Mouse (Mus musculus): Measurements from ENCODE around the gene Rere.

Rere gene

DNA sequence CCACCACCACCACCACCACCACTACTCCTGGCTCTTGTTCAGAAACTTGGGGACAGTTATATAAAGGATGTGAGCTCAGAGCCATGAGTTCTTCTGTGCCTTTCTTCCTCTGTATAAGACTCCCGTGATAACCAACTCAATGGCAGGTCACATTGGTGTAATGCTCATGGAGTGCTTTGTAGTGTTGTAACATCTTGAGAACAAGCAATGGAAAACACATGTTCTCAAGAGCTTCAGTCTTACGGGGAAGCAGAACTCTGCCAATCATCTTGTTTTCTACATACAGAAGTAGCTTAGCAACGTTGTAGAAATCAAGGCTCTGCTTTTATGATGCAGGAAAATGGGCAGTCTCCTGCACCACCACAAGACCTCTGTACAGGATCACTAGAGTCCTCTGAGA lies 107.1 kb downstream of the Rere start:
- no peak for DNase-seq (ENCODE audit: low read depth, low spot score)
- no peaks in the 10 kb centered on the region for H3K36me3 ChIP-seq (ENCODE audit: control insufficient read depth, insufficient read depth, low read length, poor library complexity, severe bottlenecking)
- H3K27me3 ChIP-seq (ENCODE audit: control insufficient read depth, insufficient read depth, low read length, poor library complexity, severe bottlenecking): no peaks in the 10 kb centered on the region

DNA sequence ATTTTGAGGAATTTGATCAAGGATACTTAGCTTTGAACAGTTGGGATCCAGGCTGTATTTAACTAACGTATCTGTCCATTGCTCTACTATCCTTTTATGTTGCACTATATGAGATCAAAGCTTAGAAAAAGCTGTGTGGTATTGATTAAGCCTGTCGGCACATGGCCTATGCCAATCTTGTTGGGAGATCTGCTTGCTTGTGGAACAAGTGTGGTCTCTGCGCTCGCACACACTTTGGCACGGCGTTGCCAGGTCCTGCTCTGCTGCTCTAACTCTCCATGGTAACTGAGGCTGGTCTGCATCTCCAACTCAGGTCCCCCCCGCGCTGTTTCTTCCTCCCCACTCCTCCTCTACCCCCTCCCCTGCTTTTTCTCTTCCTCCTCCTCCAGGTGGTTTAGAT lies 112.2 kb downstream of the Rere start:
- Histone ChIP-seq H3K27me3 (ENCODE audit: control insufficient read depth, insufficient read depth, low read length, poor library complexity, severe bottlenecking) (no peaks in the 10 kb centered on the region), H3K36me3 (ENCODE audit: control insufficient read depth, insufficient read depth, low read length, poor library complexity, severe bottlenecking) (no peaks in the 10 kb centered on the region)
- no peak for DNase-seq (ENCODE audit: low read depth, low spot score)

DNA sequence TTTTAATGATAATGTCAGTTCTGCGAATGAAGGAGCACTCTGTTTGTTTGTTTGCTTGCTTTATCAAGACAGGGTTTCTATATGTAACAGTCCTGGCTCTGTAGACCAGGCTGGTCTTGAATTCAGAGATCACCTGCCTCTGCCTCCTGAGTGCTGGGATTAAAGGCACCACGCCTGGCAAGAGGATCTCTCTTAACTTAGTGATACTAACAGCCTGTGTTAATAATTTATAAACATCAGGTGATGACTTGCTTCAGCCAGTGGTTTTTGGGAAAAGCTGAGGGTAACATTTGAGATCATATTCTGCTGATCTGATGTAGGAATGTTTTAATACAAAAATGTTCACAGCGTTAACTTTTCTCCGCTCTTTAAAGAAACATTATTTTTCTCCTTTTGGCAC lies 112.6 kb downstream of the Rere start:
- no peak for DNase-seq (ENCODE audit: low read depth, low spot score)
- Histone ChIP-seq H3K36me3 (ENCODE audit: control insufficient read depth, insufficient read depth, low read length, poor library complexity, severe bottlenecking) (no peaks in the 10 kb centered on the region), H3K27me3 (ENCODE audit: control insufficient read depth, insufficient read depth, low read length, poor library complexity, severe bottlenecking) (no peaks in the 10 kb centered on the region)

DNA sequence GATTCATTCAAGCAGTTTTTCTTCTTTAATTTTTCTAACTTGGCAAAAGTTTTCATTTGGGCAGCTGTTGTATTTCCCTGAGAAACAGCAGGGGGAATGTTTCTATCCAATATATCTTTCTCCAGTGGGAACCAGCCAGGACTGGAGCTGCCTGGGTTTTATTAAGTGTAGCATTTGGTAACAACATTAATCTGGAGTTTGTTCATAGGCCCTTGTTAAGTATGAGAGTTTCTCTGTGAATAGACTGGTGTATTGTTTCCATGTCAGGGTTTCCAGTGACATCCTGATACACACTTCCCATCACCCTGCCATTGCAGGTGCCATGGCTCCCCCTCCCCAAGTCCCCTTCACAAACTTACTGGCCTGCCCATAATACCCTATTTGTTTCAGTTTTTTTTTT lies 114.9 kb downstream of the Rere start:
- Histone ChIP-seq H3K27me3 (ENCODE audit: control insufficient read depth, insufficient read depth, low read length, poor library complexity, severe bottlenecking) (no peaks in the 10 kb centered on the region), H3K36me3 (ENCODE audit: control insufficient read depth, insufficient read depth, low read length, poor library complexity, severe bottlenecking) (no peaks in the 10 kb centered on the region)
- DNase-seq (ENCODE audit: low read depth, low spot score): no peak

DNA sequence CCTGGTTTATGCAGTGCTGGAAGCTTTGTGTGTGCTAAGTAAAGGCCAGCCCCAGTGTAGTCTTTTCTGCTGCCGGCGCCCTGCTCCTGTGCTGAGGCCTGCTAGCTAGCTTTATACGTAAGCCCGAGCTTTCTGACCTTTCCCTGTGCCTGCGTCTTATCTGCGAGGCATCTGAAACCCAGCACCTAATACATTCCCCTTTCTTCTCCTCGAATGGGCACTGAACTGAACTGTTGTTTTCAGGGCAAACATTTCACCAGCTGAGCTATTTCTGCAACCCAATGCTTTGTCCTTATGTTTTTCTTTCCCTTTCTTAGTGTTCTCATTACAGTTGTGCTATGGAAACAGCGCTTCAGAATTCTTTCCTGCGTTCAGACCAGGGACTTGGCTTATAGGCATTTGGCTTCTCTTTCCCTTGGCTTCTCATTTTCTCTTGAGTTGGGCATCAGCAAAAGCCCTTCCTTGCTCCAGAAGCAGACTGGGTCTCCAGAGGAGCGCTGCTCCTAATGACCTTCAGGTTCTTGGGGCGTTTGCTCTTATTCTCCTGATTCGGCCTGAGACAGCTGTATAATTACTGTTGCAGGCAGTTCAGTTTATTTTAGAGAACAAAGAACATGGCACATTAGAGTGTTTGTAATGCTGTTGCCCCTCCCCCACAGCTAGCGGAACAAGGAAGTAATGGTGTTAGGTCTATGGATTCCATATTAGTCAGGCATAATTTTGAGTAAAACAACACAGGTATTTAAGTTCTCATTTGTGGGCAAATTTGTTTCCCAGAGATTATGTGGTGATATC lies 115.6 kb downstream of the Rere start:
- peak; percentile 52 for DNase-seq (ENCODE audit: low read depth, low spot score)
- no peaks in the 10 kb centered on the region for H3K36me3 ChIP-seq (ENCODE audit: control insufficient read depth, insufficient read depth, low read length, poor library complexity, severe bottlenecking)

DNA sequence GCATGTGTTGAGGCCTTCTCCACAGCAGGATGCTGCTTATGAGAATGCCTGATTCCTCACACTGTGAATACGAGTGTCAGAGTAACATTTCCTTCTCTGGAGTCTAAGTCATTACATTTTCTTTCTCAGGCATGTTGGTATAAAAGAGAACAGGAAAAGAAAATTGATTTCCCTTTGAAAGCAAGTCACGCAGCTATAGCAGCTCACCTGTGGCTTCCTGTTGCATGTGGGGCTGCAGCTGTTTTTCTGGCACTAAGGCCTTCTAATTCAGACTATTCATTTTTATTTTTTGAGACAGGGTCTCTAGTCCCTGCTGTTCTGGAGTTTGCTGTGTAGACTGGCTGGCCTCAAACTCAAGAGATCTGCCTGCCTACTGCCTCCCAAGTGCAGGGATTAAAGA lies 117.6 kb downstream of the Rere start:
- H3K36me3 ChIP-seq (ENCODE audit: control insufficient read depth, insufficient read depth, low read length, poor library complexity, severe bottlenecking): no peaks in the 10 kb centered on the region
- H3K27me3 ChIP-seq (ENCODE audit: control insufficient read depth, insufficient read depth, low read length, poor library complexity, severe bottlenecking): no peaks in the 10 kb centered on the region
- DNase-seq (ENCODE audit: low read depth, low spot score): no peak

More for the DNA sequence above, 115.6 kb downstream of the Rere start:
- H3K27me3 ChIP-seq (ENCODE audit: control insufficient read depth, insufficient read depth, low read length, poor library complexity, severe bottlenecking): no peaks in the 10 kb centered on the region

DNA sequence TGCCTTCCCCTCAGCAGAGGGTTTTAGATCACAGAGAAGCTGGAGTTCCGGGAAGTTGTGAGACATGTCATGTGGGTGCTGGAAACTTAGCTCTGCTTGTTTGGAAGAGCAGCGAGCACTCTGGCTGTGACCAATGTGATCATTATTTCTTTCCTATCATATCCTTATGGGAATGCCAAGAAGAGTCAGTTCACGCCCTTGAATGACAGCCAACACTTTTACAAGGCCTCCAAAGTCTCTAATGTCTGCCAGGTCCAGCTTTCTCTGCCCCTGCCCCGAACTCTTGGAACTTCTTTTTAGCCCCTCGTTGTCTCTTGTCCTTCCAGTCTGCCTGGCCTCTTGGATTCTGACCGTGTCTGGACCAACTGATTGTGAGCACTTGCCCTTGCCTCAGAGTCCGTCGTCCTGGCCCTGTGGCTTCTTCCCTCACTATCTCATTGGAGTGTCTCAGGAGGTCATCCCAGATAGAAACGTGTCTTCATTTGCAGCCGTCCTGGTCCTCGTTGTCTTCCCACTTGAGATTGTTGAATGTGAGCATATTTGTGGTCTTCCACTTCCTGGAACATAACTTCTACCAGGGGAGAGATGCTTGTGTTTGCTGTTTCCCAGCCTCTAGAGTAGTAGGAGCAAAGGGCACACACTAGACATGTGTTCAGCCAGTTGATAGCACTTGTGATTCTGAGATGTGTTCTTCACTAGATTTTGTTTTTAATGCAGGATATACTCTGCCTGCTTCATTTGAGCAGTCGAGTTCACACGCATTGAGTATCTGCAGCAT lies 120.6 kb downstream of the Rere start:
- no peak for DNase-seq (ENCODE audit: low read depth, low spot score)
- H3K27me3 ChIP-seq (ENCODE audit: control insufficient read depth, insufficient read depth, low read length, poor library complexity, severe bottlenecking): no peaks in the 10 kb centered on the region
- no peaks in the 10 kb centered on the region for H3K36me3 ChIP-seq (ENCODE audit: control insufficient read depth, insufficient read depth, low read length, poor library complexity, severe bottlenecking)

DNA sequence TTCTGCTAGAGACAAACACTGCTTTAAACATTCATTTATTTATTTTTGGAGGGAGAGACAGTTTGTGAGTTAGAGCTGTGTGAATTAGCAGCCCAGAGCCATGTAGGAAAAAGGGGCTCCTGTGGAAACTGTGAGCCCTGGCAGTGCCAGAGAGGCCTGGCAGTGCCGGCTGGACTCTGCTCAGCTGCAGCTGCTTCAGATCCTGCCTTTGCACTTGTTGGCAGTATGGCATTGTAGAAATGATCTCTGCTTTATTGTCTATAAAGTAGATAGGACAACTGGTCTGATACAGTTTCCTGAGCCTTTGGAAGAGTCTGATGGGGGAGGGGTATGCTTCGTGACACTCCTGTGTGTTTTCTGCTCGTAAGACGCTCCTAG lies 121.2 kb downstream of the Rere start:
- Histone ChIP-seq H3K36me3 (ENCODE audit: control insufficient read depth, insufficient read depth, low read length, poor library complexity, severe bottlenecking) (no peaks in the 10 kb centered on the region), H3K27me3 (ENCODE audit: control insufficient read depth, insufficient read depth, low read length, poor library complexity, severe bottlenecking) (no peaks in the 10 kb centered on the region)
- no peak for DNase-seq (ENCODE audit: low read depth, low spot score)

DNA sequence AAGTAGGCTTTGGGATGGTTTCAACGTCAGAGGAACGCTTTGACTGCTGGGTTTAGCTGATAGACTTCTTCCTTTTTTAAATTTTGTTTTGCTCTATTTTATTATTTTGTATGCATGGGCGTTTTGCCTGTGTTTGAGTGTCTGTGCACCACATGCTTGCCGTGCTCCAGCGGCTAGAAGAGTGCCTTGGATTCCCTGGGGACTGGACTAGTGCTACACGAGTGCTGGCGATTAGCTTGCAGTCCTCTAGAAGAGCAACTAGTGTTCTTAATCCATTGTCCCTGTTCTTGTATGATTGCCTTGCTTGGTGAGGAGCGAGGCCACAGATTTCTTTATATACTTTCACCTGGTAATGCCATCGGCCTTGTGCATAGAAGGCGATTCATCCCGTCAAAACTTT lies 122.5 kb downstream of the Rere start:
- H3K27me3 ChIP-seq (ENCODE audit: control insufficient read depth, insufficient read depth, low read length, poor library complexity, severe bottlenecking): no peaks in the 10 kb centered on the region
- peak; percentile 42 for DNase-seq (ENCODE audit: low read depth, low spot score)
- H3K36me3 ChIP-seq (ENCODE audit: control insufficient read depth, insufficient read depth, low read length, poor library complexity, severe bottlenecking): no peaks in the 10 kb centered on the region

DNA sequence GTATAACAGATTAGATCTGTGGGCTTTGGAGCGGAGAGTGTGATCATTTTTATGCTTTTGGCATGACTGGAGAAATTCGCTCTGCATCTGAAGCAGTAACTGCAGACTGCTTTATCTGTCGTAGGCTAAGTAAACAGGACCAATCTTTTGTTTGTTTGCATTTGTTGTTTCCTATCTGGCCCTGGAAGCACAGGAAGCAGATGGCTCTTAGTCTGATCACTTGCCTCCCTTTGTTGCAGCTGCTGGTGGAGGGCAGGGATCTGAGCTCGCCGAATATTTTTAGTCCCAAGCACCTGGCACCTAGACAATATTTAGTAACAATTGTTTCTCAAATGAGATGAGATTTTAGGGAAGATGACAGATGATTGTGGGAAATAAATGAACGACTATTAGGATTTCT lies 123.1 kb downstream of the Rere start:
- Histone ChIP-seq H3K27me3 (ENCODE audit: control insufficient read depth, insufficient read depth, low read length, poor library complexity, severe bottlenecking) (no peaks in the 10 kb centered on the region), H3K36me3 (ENCODE audit: control insufficient read depth, insufficient read depth, low read length, poor library complexity, severe bottlenecking) (no peaks in the 10 kb centered on the region)
- DNase-seq (ENCODE audit: low read depth, low spot score): no peak

DNA sequence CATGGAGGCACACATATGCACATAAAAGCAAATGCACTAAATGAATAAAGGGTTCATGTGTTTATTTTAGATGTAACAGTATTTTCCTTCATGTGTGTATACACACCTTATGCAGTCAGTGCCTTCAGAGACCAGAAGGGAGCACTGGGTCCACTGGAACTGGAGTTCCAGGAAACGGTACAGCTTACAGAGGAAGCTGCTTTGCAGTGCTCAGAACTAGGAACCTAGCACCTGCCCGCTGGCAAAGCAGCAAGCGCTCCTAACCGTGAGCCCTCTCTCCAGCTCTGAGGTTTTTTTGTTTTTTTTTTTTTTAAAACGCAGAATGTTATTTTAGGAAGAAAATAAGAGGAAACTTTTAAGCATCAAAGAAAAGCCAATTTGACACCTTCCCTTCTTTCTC lies 124.3 kb downstream of the Rere start:
- DNase-seq (ENCODE audit: low read depth, low spot score): peak; percentile 9
- Histone ChIP-seq H3K36me3 (ENCODE audit: control insufficient read depth, insufficient read depth, low read length, poor library complexity, severe bottlenecking) (no peaks in the 10 kb centered on the region), H3K27me3 (ENCODE audit: control insufficient read depth, insufficient read depth, low read length, poor library complexity, severe bottlenecking) (no peaks in the 10 kb centered on the region)

DNA sequence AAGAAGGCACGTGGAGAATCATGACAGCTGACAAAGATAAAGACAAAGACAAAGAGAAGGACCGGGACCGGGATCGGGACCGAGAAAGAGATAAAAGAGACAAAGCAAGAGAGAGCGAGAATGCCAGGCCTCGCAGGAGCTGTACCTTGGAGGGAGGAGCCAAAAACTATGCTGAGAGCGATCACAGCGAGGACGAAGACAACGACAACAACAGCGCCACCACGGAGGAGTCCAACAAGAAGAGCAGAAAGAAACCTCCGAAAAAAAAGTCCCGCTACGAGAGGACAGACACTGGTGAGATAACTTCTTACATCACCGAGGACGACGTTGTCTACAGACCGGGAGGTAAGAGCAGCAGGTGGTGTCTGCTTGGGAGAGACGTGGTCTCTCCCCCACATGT lies 124.9 kb downstream of the Rere start:
- Histone ChIP-seq H3K36me3 (ENCODE audit: control insufficient read depth, insufficient read depth, low read length, poor library complexity, severe bottlenecking) (no peaks in the 10 kb centered on the region), H3K27me3 (ENCODE audit: control insufficient read depth, insufficient read depth, low read length, poor library complexity, severe bottlenecking) (no peaks in the 10 kb centered on the region)
- DNase-seq (ENCODE audit: low read depth, low spot score): no peak

DNA sequence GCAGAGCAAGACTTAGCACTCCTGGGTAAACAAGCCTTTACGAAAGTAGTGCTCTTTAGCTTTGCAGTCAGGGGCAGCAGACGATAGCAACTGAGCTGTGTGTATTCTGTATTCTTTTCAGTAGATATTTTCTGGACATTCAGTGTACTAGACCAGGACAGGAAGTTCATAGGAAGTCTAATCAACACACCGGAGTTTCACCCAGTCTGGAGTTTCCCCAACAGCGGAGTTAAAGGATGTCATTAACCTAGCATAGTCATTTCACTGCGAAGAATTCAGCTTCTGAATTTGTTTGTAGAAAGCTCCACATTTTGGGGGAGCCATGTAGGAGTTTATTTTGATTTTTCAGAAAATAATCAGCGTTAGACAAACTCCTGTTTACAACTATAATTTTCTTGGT lies 125.4 kb downstream of the Rere start:
- DNase-seq (ENCODE audit: low read depth, low spot score): no peak
- Histone ChIP-seq H3K27me3 (ENCODE audit: control insufficient read depth, insufficient read depth, low read length, poor library complexity, severe bottlenecking) (no peaks in the 10 kb centered on the region), H3K36me3 (ENCODE audit: control insufficient read depth, insufficient read depth, low read length, poor library complexity, severe bottlenecking) (no peaks in the 10 kb centered on the region)

DNA sequence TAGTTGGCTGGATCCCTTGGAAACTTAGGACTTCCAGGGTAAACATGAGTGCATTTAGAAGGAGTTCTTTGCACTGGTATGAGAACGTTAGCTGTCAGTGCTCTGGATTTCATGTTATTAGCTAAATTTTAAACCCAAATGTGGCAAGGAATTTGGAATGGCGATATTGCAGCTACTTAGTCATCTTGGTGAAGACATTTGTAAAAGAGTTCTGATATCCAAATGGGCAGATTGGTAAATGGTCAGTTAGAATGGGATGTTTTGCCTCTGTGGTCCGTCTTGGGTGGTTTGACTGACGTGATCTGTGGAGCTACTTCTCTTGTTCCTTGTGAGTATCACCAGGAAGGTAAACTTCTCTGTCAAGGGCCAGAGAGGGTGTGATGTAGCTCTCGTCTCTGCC lies 132.8 kb downstream of the Rere start:
- Histone ChIP-seq H3K36me3 (ENCODE audit: control insufficient read depth, insufficient read depth, low read length, poor library complexity, severe bottlenecking) (no peaks in the 10 kb centered on the region; the same call in 1 of the 2 replicates), H3K27me3 (ENCODE audit: control insufficient read depth, insufficient read depth, low read length, poor library complexity, severe bottlenecking) (no peaks in the 10 kb centered on the region)
- DNase-seq (ENCODE audit: low read depth, low spot score): no peak

DNA sequence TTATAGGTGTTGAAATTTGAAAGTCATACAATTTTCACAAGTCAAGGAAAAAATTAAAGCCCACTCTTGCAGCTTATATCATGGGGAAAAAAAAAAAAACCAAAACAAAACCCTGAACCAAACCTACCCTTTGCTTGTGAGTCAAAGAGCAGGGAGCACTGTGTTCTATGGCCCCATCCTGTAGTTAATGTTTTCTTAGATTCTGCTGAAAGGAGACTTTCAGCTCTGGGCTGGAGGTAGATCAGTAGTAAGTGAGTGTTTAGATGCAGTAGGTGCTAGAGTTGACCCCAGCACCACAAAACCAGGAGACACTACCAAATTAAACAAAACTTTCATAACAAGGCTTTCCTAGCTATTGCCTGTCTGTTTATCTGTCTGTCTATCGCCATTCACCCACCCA lies 133.3 kb downstream of the Rere start:
- DNase-seq (ENCODE audit: low read depth, low spot score): no peak
- no peaks in the 10 kb centered on the region for H3K27me3 ChIP-seq (ENCODE audit: control insufficient read depth, insufficient read depth, low read length, poor library complexity, severe bottlenecking)
- no peaks in the 10 kb centered on the region; the same call in 1 of the 2 replicates for H3K36me3 ChIP-seq (ENCODE audit: control insufficient read depth, insufficient read depth, low read length, poor library complexity, severe bottlenecking)
